Mouse (Mus musculus): ENCODE data around the gene Ube2g2. TPM values are rescaled to one million over a fixed set of nuclear protein-coding genes. Genes with fewer than 3 reads are reported as not detected.
"Not testable (repeated sequence)": the region's sequence is repeated elsewhere in the genome, so short reads cannot be mapped to it uniquely, and the experiment has no call there.

Gene Ube2g2
- polyA plus RNA-seq, 1 experiment, result 51.8 TPM

- DNase-seq (ENCODE audit: extremely low spot score in 1 of 2, low spot score in 1 of 2), result peak; percentile 45 to 59
These were observed 14.3 kb downstream of the Ube2g2 start for GRCm38 (mm10) chr10:77636234-77636922.

GRCm38 (mm10) chr10:77638956-77639355 lies 16.9 kb downstream of the Ube2g2 start:
- no peak for DNase-seq (ENCODE audit: extremely low spot score in 1 of 2, low spot score in 1 of 2)

- DNase-seq (ENCODE audit: extremely low spot score in 1 of 2, low spot score in 1 of 2), result no peak
These were observed 21.1 kb downstream of the Ube2g2 start for GRCm38 (mm10) chr10:77643160-77643559.

DNA sequence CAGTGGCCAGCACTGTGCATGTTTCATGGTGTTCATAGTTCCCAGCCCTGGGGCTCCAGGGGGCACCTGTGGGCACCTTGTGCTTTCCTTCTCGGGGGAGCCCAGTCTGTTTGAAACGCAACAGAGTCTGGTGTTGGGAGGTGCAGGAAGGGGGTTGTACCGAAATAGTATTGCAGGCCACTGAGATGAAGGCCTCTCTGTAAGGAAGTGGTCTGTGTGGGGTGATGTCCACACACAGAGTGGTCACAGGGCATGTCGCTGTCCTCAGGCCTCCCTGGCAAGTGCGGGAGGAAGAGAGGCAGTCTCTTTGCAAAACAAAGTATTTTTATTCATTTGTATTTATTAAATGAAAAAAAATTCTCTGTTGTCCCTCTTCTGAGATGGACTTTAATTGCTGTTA lies 23.5 kb downstream of the Ube2g2 start:
- DNase-seq (ENCODE audit: extremely low spot score in 1 of 2, low spot score in 1 of 2), result no peak

DNA sequence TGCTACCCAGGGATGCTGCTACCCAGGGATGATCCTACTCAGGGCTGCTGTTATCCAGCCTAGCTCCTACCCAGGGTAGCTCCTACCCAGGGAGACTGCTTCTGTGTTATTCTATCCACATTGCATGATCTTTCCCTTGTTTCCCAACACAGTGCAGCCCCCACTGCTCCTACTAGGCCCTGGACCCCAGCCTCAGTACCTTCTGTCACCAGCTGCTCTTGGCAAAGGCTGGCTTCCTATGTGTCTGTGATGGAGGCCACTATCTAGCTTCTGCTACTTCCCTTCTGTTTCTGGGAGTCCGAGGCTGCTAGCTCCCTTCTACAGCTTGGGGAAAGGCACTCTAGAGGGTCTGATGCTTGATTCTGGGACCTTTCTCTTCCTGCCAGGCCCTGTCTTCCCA lies 25.4 kb downstream of the Ube2g2 start:
- no peak for DNase-seq (ENCODE audit: extremely low spot score in 1 of 2, low spot score in 1 of 2)

DNA sequence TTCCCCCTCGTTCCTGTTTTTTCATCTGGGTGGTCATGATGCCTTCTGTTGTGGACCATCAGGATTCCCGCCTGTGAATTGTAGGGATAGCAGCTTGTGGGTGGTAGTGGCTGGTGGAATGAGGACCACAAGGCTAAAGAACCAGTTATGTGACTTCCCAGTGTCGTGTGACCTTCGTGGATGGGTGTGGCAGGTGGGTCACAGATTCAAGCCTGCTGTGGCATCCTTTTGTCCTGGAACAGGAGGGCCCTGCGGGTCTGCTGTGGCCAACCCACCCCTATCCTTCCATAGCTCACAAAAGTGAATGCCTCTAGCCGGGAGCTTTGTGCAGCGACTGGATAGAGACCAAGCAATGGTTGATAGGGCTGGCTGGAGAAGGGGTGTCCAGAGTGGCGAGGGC lies 25.8 kb downstream of the Ube2g2 start:
- no peak for DNase-seq (ENCODE audit: extremely low spot score in 1 of 2, low spot score in 1 of 2)

- peak in 1 of 2 experiments; percentile 7 for DNase-seq (ENCODE audit: extremely low spot score in 1 of 2, low spot score in 1 of 2)
These were observed 30.0 kb downstream of the Ube2g2 start for GRCm38 (mm10) chr10:77652046-77652445.

GRCm38 (mm10) chr10:77658286-77658994 lies 36.4 kb downstream of the Ube2g2 start:
- DNase-seq (ENCODE audit: extremely low spot score in 1 of 2, low spot score in 1 of 2), result no peak

DNA sequence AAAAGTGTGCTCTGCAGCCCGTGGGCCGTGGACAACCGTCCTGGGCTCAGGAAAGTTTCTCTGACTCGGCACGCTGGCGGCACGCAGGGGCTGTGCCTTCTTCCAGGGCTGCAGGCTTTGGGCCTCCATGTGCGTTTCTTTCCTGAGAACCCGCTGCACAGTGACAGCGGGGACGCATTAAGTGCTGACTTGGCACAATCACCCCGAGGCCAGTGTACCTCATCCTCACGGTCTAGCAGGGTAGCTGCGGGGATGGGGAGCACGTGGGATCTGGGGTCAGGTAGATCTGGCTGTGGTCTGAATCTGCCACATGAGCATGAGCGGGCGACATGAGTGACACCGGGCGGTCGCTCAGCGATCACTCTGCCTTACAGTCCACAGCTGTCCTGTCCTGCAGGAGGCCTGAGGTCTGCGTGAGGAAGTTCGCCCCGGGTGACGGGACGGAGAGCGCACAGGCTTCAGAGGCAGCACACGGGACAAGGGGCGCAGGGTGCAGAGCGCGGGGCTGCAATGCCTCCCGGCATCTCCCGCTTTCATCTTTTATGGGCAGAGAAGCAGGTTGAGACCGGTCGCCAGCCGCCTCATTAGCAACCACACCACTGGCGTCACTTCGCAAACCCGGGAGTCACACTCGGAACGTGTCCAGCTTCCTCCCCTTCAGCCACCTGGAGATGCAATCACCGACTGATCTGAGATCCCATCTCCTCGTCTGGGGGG lies 42.0 kb downstream of the Ube2g2 start:
- no peak for DNase-seq (ENCODE audit: extremely low spot score in 1 of 2, low spot score in 1 of 2)

GRCm38 (mm10) chr10:77666342-77666741 lies 44.3 kb downstream of the Ube2g2 start:
- DNase-seq (ENCODE audit: extremely low spot score in 1 of 2, low spot score in 1 of 2), result no peak

GRCm38 (mm10) chr10:77667402-77667801 lies 45.3 kb downstream of the Ube2g2 start:
- peak in 1 of 2 experiments; percentile 47 for DNase-seq (ENCODE audit: extremely low spot score in 1 of 2, low spot score in 1 of 2)

GRCm38 (mm10) chr10:77670710-77671109 lies 48.6 kb downstream of the Ube2g2 start:
- DNase-seq (ENCODE audit: extremely low spot score in 1 of 2, low spot score in 1 of 2), result no peak

GRCm38 (mm10) chr10:77671519-77671918 lies 49.4 kb downstream of the Ube2g2 start:
- DNase-seq (ENCODE audit: extremely low spot score in 1 of 2, low spot score in 1 of 2), result no peak

GRCm38 (mm10) chr10:77673765-77674164 lies 51.7 kb downstream of the Ube2g2 start:
- DNase-seq (ENCODE audit: extremely low spot score in 1 of 2, low spot score in 1 of 2), result no peak

DNA sequence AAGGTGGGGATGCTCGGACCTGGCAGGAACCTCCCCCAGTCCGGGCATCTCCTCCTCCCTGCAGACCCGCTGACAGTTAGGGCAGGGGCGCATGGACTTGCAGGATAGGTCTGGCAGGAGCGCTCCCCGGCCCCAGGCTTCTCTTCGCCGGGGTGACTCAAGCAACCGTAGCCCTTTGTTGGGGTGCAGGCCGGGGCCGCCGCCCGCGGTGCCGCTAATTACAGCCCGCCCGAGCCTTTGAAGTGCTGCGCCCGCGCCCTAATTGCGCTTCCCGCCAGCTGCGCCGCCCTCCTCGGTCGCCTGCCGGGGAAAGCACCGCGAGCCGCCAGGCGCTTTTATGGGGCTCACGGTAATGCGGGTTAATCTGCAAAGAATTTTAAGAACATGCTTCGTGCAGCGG lies 55.5 kb downstream of the Ube2g2 start:
- no peak for DNase-seq (ENCODE audit: extremely low spot score in 1 of 2, low spot score in 1 of 2)

DNA sequence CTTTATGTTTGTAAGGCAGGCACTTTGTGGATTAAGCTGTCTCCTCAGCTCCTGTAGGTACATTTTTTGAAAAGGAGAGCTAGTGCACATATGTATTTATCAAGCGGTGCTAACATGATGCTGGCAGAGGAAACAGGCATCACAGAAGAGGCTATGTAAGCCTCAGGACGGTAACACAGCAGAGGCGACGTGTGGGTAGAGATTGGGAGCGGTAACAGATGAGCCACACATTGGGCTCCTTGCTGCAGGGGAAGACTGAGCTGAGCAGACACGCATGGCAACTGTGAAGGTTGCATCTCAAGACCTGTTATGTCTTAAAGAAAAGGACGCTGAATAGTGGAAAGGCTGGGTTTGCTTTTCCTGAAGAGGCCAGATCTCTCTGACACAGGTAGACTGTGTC lies 60.9 kb downstream of the Ube2g2 start:
- DNase-seq (ENCODE audit: extremely low spot score in 1 of 2, low spot score in 1 of 2), result peak in 1 of 2 experiments; percentile 46

DNA sequence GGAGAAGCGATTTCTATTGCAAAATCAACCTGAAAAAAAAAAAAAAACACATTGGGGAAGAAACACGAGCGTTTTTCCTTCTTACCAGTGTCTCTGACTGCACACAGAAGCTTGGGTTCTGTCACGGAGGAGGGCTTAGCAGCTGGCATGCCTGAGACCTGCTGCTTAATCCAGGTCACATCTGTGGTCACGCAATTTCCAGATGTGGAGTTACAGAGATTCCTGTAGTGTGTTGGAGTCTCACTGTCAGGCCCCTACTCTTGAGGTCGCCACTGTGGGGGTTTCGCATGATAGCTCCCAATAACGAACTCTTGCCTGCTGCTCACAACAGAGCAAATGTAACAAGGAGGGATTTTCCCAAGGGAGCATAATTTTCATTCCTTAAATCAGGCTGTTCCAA lies 62.1 kb downstream of the Ube2g2 start:
- DNase-seq (ENCODE audit: extremely low spot score in 1 of 2, low spot score in 1 of 2), result no peak

GRCm38 (mm10) chr10:77685895-77686664 lies 64.0 kb downstream of the Ube2g2 start, which contains the start of gene Tspear:
Tspear (plus strand) TSS chr10:77686569.
- DNase-seq (ENCODE audit: extremely low spot score in 1 of 2, low spot score in 1 of 2), result no peak

DNA sequence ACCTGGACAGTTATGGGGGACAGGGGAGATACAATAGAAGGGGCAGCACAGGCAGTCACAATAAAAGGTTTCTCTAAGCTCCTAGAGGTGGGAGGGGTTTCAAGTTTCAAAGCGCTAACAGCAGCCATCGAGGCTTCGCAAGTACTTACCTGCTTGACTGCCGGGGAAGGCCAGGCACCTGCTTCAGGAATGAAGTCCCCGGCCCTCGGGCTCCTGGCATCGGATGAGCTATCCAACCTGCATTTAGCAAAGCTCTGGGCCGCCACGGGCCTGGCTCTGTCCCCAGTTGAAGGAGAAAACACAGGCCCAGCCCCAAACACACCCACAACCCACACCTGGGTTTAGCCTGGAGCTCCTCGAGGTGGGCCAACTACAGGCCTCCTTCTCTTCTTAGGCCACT lies 64.9 kb downstream of the Ube2g2 start:
- no peak for DNase-seq (ENCODE audit: extremely low spot score in 1 of 2, low spot score in 1 of 2)

DNA sequence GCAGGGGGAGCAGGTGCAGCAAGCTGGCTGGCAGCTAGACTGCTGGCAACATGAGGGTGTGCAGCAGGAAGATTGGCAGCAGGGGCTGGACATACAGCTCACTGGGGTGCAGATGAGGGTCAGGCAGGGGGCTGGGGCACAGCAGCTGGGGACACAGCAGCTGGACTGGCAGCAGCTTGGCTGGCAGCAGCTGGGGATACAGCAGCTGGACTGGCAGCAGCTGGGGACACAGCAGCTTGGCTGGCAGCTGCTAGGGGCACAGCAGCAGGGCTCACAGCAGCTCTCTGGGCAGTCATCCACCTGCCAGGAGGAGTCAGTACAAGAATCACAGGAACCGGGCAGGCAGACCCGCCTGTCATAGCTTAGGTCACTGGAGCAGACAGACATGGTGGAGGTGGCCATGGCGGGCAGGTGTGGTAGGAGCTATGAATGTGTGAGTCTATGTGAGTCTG lies 68.3 kb downstream of the Ube2g2 start, which contains the start of gene Gm19402:
Gene Gm19402 (minus strand): TSS at position 402 of the 452 bp plus-strand sequence.
- DNase-seq (ENCODE audit: extremely low spot score in 1 of 2, low spot score in 1 of 2), result not testable (repeated sequence)

Measured in frontal cortex, adult 2 months (tissue).